Mouse (Mus musculus): ENCODE measurements around the gene Mex3d. TPM values are rescaled to one million over a fixed set of nuclear protein-coding genes. Genes with fewer than 3 reads are reported as not detected.

Gene Mex3d
- polyA plus RNA-seq, 1 experiment: 5.7 TPM

DNA sequence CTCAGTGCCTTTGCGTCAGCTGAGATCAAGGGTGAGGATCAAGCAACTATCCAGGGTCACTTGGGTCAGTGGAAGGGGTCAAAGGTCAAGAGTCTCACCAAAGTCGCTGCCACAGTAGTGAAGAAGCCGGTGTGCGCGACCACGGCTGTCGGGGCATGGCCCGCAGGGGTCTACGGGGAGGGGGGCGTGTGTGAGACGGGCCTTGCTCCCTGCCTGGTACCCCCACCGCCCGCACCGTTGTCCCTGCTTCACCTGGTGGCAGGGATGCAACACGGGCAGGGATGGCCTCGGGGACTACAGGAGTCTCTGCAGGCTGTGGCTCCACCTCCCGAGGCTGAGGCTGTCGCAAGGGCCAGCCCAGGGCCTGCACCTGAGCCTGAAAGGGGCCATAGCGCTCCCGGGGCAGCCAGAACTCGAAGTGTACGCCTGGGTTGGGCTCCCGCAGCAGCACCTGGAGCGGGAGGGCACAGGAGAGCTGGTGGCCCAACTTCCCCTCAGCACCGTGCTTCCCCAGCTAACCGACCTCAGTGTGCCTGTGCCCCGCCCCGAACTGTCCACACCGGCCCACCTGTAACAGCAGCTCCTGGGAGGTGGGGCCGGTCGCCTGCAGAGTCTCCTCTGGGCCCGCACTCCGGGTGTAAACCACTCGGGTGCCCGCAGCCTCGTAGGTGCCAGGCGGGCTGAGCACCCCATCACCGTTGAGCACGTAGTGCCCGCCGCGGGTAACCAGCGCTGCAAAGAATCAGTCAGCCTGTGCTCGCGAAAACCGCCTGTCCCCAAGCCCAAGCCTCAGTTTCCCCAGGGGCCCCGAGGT is 45.8 kb downstream of the Mex3d start:
- no peak for DNase-seq (ENCODE audit: low read depth, low spot score)
- WGBS: 16% methylated on average over 47 of the region's 47 CpGs

DNA sequence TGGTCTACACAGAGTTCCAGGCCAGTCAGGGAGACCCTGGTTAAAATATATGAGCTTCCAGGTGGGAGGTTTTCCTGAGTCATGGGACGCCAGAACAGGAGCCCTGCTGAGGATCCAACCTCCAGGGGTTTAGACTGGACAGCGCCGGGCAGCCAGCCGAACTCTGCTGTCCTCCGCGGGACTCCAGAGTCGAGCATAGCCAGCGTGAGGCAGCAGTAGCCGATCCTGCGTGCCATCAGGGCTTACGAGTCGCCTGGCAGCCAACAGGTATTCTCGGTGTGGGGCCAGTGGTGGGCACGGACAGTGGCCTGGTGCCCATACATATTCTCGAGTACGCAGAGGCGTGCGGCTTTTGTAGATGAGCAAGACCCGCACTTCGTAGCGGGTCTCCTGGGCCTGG is 46.4 kb downstream of the Mex3d start:
- 63% methylated on average over 21 of the region's 21 CpGs for WGBS
- no peak for DNase-seq (ENCODE audit: low read depth, low spot score)

GRCm38 (mm10) chr10:80339941-80340750 is 47.3 kb downstream of the Mex3d start:
- DNase-seq (ENCODE audit: low read depth, low spot score): peak; percentile 60
- 20% methylated on average over 19 of the region's 19 CpGs for WGBS

DNA sequence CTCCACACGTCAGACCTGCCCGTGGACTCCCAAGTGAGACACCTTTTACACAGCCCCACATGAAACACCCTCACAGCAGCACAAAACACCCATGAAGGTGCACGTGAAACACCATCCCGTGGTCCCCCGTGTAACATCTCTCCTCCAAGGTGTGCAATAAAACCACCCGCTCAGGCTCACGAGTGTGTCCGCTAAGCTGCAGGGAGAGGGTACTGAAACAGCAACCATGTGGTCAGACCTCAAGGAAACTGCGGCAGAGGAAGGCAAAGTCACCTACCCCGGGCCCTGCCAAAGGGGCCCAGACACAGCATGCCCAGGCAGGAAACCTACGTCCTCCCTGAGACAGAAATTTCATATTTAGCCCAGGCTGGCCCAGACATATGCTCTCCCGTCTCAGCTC is 51.2 kb downstream of the Mex3d start:
- no peak for DNase-seq (ENCODE audit: low read depth, low spot score)
- 87% methylated on average over 12 of the region's 12 CpGs for WGBS

GRCm38 (mm10) chr10:80332525-80332989 is 54.9 kb downstream of the Mex3d start:
- 68% methylated on average over 5 of the region's 5 CpGs for WGBS
- DNase-seq (ENCODE audit: low read depth, low spot score): no peak

- WGBS: 24% methylated on average over 10 of the region's 10 CpGs
- no peak for DNase-seq (ENCODE audit: low read depth, low spot score)
Measured at GRCm38 (mm10) chr10:80331636-80332524, 55.6 kb downstream of the Mex3d start.

GRCm38 (mm10) chr10:80330888-80331287 is 56.6 kb downstream of the Mex3d start:
- no peak for DNase-seq (ENCODE audit: low read depth, low spot score)
- 18% methylated on average over 2 of the region's 2 CpGs for WGBS

Other genes starting within 250 kb of the Mex3d start
- gene Atp5d, start 249.0 kb downstream of the Mex3d start, polyA plus RNA-seq (2012; rRNA removed): 1,215 and 1,440 TPM in 2 replicates
- gene Cbarp, start 246.8 kb downstream of the Mex3d start, polyA plus RNA-seq (2012; rRNA removed): 5.0 TPM in 2 replicates
- 62.7 and 89.3 TPM in 2 replicates for gene Midn, start 239.4 kb downstream of the Mex3d start, polyA plus RNA-seq (2012; rRNA removed)
- gene Cirbp, start 221.7 kb downstream of the Mex3d start, polyA plus RNA-seq (2012; rRNA removed): 52.6 and 63.1 TPM in 2 replicates
- gene 1600002K03Rik, start 214.7 kb downstream of the Mex3d start, polyA plus RNA-seq (2012; rRNA removed): 15.9 and 18.2 TPM in 2 replicates
- gene Efna2, start 208.2 kb downstream of the Mex3d start, polyA plus RNA-seq (2012; rRNA removed): 0.95 and 1.1 TPM in 2 replicates
- gene Mum1, start 161.2 kb downstream of the Mex3d start, polyA plus RNA-seq (2012; rRNA removed): 24.7 and 28.6 TPM in 2 replicates
- 553 and 570 TPM in 2 replicates for gene Ndufs7, start 138.5 kb downstream of the Mex3d start, polyA plus RNA-seq (2012; rRNA removed)
- 9.4 and 10.5 TPM in 2 replicates for gene Gamt, start 126.6 kb downstream of the Mex3d start, polyA plus RNA-seq (2012; rRNA removed)
- gene Dazap1, start 126.2 kb downstream of the Mex3d start, polyA plus RNA-seq (2012; rRNA removed): 52.1 and 67.7 TPM in 2 replicates
- gene Rps15, start 95.2 kb downstream of the Mex3d start, polyA plus RNA-seq (2012; rRNA removed): 1,621 and 1,622 TPM in 2 replicates
- gene Apc2, start 91.7 kb downstream of the Mex3d start, polyA plus RNA-seq (2012; rRNA removed): 0.41 and 0.45 TPM in 2 replicates
- gene 2310011J03Rik, start 67.1 kb downstream of the Mex3d start, polyA plus RNA-seq (2012; rRNA removed): 69.0 and 72.5 TPM in 2 replicates
- 8.2 and 15.5 TPM in 2 replicates for gene Pcsk4, start 58.2 kb downstream of the Mex3d start, polyA plus RNA-seq (2012; rRNA removed)
- gene Reep6, start 57.7 kb downstream of the Mex3d start, polyA plus RNA-seq (2012; rRNA removed): 50.1 and 127 TPM in 2 replicates
- gene Adamtsl5, start 39.2 kb downstream of the Mex3d start, polyA plus RNA-seq (2012; rRNA removed): 40.5 and 73.6 TPM in 2 replicates
- 0.68 and 2.8 TPM in 2 replicates for gene Plk5, start 31.2 kb downstream of the Mex3d start, polyA plus RNA-seq (2012; rRNA removed)
- gene Mbd3, start 11.9 kb upstream of the Mex3d start, polyA plus RNA-seq (2012; rRNA removed): 104 and 116 TPM in 2 replicates
- gene Uqcr11, start 19.2 kb upstream of the Mex3d start, polyA plus RNA-seq (2012; rRNA removed): 2,454 and 2,475 TPM in 2 replicates
- 60.2 and 76.9 TPM in 2 replicates for gene Tcf3, start 46.0 kb upstream of the Mex3d start, polyA plus RNA-seq (2012; rRNA removed)
- gene Onecut3, start 107.2 kb upstream of the Mex3d start, polyA plus RNA-seq (2012; rRNA removed): 0.09 and 0.19 TPM in 2 replicates
- 0.03 TPM in 1 of 2 replicates, not detected in the other for gene Atp8b3, start 151.5 kb upstream of the Mex3d start, polyA plus RNA-seq (2012; rRNA removed)
- gene Rexo1, start 173.9 kb upstream of the Mex3d start, polyA plus RNA-seq (2012; rRNA removed): 35.4 and 42.4 TPM in 2 replicates
- gene Klf16, start 189.7 kb upstream of the Mex3d start, polyA plus RNA-seq (2012; rRNA removed): 12.6 and 12.8 TPM in 2 replicates
- 214 and 233 TPM in 2 replicates for gene Abhd17a, start 202.7 kb upstream of the Mex3d start, polyA plus RNA-seq (2012; rRNA removed)
- 129 and 145 TPM in 2 replicates for gene Scamp4, start 215.2 kb upstream of the Mex3d start, polyA plus RNA-seq (2012; rRNA removed)
- gene Adat3, start 215.2 kb upstream of the Mex3d start, polyA plus RNA-seq (2012; rRNA removed): 11.8 and 14.6 TPM in 2 replicates
- 3.5 and 3.7 TPM in 2 replicates for gene Gm49322, start 218.4 kb upstream of the Mex3d start, polyA plus RNA-seq (2012; rRNA removed)
- 184 and 212 TPM in 2 replicates for gene Csnk1g2, start 235.2 kb upstream of the Mex3d start, polyA plus RNA-seq (2012; rRNA removed)

Measured in large intestine, adult 2 months (tissue).